ENCODE assay signal across 18 mouse cellular contexts in genomic region chr1:12466255-12466654, GRCm38 (mm10).
"Had no signal": no experiment of that assay in that cellular context is flagged by ENCODE, and none has a peak within 500 bp of the region (broad histone marks: within the 10 kb centered on the region; RNA-seq: fewer than 3 reads in every experiment).

No protein-coding gene starts in this region.

- H3K27me3 ChIP-seq: liver, embryonic 12.5 days; lung, embryonic 15.5 days; neural tube, embryonic 13.5 days; neural tube, embryonic 15.5 days had no signal

- H3K4me2 ChIP-seq: liver, embryonic 12.5 days; lung, embryonic 15.5 days; neural tube, embryonic 13.5 days; neural tube, embryonic 15.5 days had no signal

- ATAC-seq: liver, embryonic 12.5 days; midbrain, embryonic 16.5 days had no signal

- H3K9me3 ChIP-seq: liver, embryonic 12.5 days; lung, embryonic 15.5 days; neural tube, embryonic 13.5 days; neural tube, embryonic 15.5 days had no signal

- H3K27ac ChIP-seq: liver, embryonic 12.5 days; liver, embryonic 14.5 days; lung, embryonic 15.5 days; midbrain, embryonic 10.5 days; neural tube, embryonic 13.5 days; neural tube, embryonic 15.5 days had no signal

- H3K36me3 ChIP-seq: liver, embryonic 12.5 days; lung, embryonic 15.5 days; midbrain, embryonic 10.5 days; neural tube, embryonic 13.5 days; neural tube, embryonic 15.5 days had no signal

- H3K9ac ChIP-seq: liver, embryonic 12.5 days; liver, embryonic 14.5 days; lung, embryonic 15.5 days; neural tube, embryonic 13.5 days; neural tube, embryonic 15.5 days had no signal

- DNase-seq: lung, postnatal 10 days; midbrain, embryonic 14.5 days; retina, postnatal 1 day; right cerebral cortex, adult 18-20 months; right cerebral cortex, postnatal 25 days; right cerebral cortex, postnatal 4 days; spleen, adult 18-20 months; thymus, adult 18-20 months; thymus, postnatal 14 days; thymus, postnatal 36 days had no signal

- H3K4me3 ChIP-seq: liver, embryonic 12.5 days; lung, embryonic 15.5 days; midbrain, embryonic 10.5 days; myocyte; neural tube, embryonic 13.5 days; neural tube, embryonic 15.5 days had no signal

- H3K4me1 ChIP-seq: liver, embryonic 12.5 days; lung, embryonic 15.5 days; midbrain, embryonic 10.5 days; neural tube, embryonic 13.5 days; neural tube, embryonic 15.5 days had no signal
